In the genomic region with DNA sequence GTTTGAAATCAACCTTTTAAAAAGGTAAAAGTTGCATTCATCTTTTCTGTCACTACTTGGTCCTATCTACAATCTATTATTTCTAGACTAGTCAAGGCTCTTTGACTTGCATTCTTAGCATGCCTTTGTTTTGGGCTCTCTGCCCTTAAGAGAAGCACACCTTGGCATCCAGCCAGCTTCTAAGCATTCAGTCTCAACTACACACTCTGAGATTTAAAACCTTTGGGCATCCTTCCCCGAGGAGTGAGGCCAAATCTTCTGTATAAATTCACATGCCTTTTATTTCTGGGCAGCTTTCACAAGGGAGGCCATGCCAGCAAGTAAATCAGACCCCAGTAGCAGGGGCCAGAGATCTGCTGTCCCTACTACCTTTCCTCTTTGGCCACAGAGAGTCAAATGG, we compare ENCODE assay signal across 11 mouse cellular contexts.
DNase-seq lines count a peak whose midpoint lies in the region; ATAC-seq and TF ChIP-seq lines count a peak whose summit lies in the region.
"Had no signal": no experiment of that assay in that cellular context is flagged by ENCODE, and none has a peak within 500 bp of the region (broad histone marks: within the 10 kb centered on the region; RNA-seq: fewer than 3 reads in every experiment).

No protein-coding gene starts in this region.

- WGBS in heart, embryonic 15.5 days = 5% methylated on average over 1 of the region's 1 CpGs
- 22% methylated on average over 1 of the region's 1 CpGs for WGBS in heart, embryonic 11.5 days (ENCODE audit: insufficient replicate concordance)
- 13% methylated on average over 1 of the region's 1 CpGs for WGBS in forebrain, embryonic 16.5 days
- 23% methylated on average over 1 of the region's 1 CpGs for WGBS in limb, embryonic 14.5 days
- WGBS in stomach, embryonic 15.5 days = 24% methylated on average over 1 of the region's 1 CpGs

- peak overlapping the region; percentile 52 for H3K27ac ChIP-seq in heart, embryonic 15.5 days
- H3K27ac ChIP-seq in heart, embryonic 11.5 days (ENCODE audit: low read depth, low read length) = no peak overlapping the region
- no peak overlapping the region; the same call in 1 of the 2 replicates for H3K27ac ChIP-seq in forebrain, embryonic 16.5 days (ENCODE audit: low read length)
- H3K27ac ChIP-seq in limb, embryonic 14.5 days (replicated peaks; ENCODE audit: low read depth, low read length) = no peak overlapping the region
- no peak overlapping the region for H3K27ac ChIP-seq in stomach, embryonic 15.5 days

- no peak for ATAC-seq in heart, embryonic 15.5 days (replicated peaks; ENCODE audit: insufficient number of reproducible peaks, insufficient read depth, low FRiP score, low read depth)
- ATAC-seq in heart, embryonic 11.5 days (replicated peaks; ENCODE audit: insufficient number of reproducible peaks, low FRiP score, low TSS enrichment) = no peak
- ATAC-seq in forebrain, embryonic 16.5 days = peak; percentile 63
- peak; percentile 62; the same call in 1 of the 2 replicates for ATAC-seq in limb, embryonic 14.5 days (ENCODE audit: low FRiP score, low read depth)
- ATAC-seq in stomach, embryonic 15.5 days (ENCODE audit: insufficient read depth, low FRiP score, low read depth) = peak; percentile 43; the same call in 1 of the 2 replicates
- no peak for ATAC-seq in CD4-positive, CD25-positive, alpha-beta regulatory T cell, adult 4 months

- H3K9ac ChIP-seq in heart, embryonic 15.5 days = no peak overlapping the region
- H3K9ac ChIP-seq in heart, embryonic 11.5 days (ENCODE audit: low read depth, low read length) = no peak overlapping the region
- H3K9ac ChIP-seq in forebrain, embryonic 16.5 days (replicated peaks; ENCODE audit: low read depth, low read length) = no peak overlapping the region
- no peak overlapping the region for H3K9ac ChIP-seq in limb, embryonic 14.5 days (ENCODE audit: low read depth, low read length, severe bottlenecking)
- H3K9ac ChIP-seq in stomach, embryonic 15.5 days = no peak overlapping the region

- no peak for TF ChIP-seq POLR2A in limb, embryonic 14.5 days (IDR thresholded peaks at IDR 0.05; ENCODE audit: borderline replicate concordance, extremely low read depth, insufficient read depth, insufficient read length)

- no peak overlapping the region for H3K4me2 ChIP-seq in heart, embryonic 15.5 days
- H3K4me2 ChIP-seq in heart, embryonic 11.5 days = no peak overlapping the region
- H3K4me2 ChIP-seq in forebrain, embryonic 16.5 days (ENCODE audit: low read length) = no peak overlapping the region
- no peak overlapping the region for H3K4me2 ChIP-seq in limb, embryonic 14.5 days (replicated peaks; ENCODE audit: low read depth, low read length, severe bottlenecking)
- no peak overlapping the region for H3K4me2 ChIP-seq in stomach, embryonic 15.5 days

- H3K4me3 ChIP-seq in heart, embryonic 15.5 days = no peak overlapping the region
- H3K4me3 ChIP-seq in heart, embryonic 11.5 days (ENCODE audit: low read depth, low read length) = no peak overlapping the region
- no peak overlapping the region for H3K4me3 ChIP-seq in forebrain, embryonic 16.5 days (replicated peaks; ENCODE audit: low read length)
- H3K4me3 ChIP-seq in limb, embryonic 14.5 days (replicated peaks; ENCODE audit: low read length) = no peak overlapping the region
- no peak overlapping the region for H3K4me3 ChIP-seq in stomach, embryonic 15.5 days (replicated peaks)
- H3K4me3 ChIP-seq: erythroblast, embryonic 14.5 days; megakaryocyte, embryonic 14.5 days had no signal

- DNase-seq in right cerebral cortex, adult 18-20 months = peak; percentile 30
- no peak for DNase-seq in right cerebral cortex, postnatal 25 days
- peak; percentile 82 for DNase-seq in limb, embryonic 14.5 days (ENCODE audit: low spot score)

- no peaks in the 10 kb centered on the region for H3K27me3 ChIP-seq in heart, embryonic 15.5 days
- H3K27me3 ChIP-seq in heart, embryonic 11.5 days (ENCODE audit: control insufficient read depth, insufficient read depth, low read length) = no peaks in the 10 kb centered on the region
- no peaks in the 10 kb centered on the region for H3K27me3 ChIP-seq in forebrain, embryonic 16.5 days (replicated peaks; ENCODE audit: control insufficient read depth, insufficient read depth, low read length)
- no peaks in the 10 kb centered on the region for H3K27me3 ChIP-seq in limb, embryonic 14.5 days (ENCODE audit: control insufficient read depth, insufficient read depth, low read length)
- no peaks in the 10 kb centered on the region for H3K27me3 ChIP-seq in stomach, embryonic 15.5 days (replicated peaks)
- H3K27me3 ChIP-seq: megakaryocyte, embryonic 14.5 days had no signal

- H3K9me3 ChIP-seq in heart, embryonic 15.5 days (replicated peaks) = no peaks in the 10 kb centered on the region
- H3K9me3 ChIP-seq in heart, embryonic 11.5 days (replicated peaks; ENCODE audit: control insufficient read depth, low read length) = no peaks in the 10 kb centered on the region
- no peaks in the 10 kb centered on the region; the same call in 1 of the 2 replicates for H3K9me3 ChIP-seq in forebrain, embryonic 16.5 days (ENCODE audit: control insufficient read depth, low read length)
- no peaks in the 10 kb centered on the region for H3K9me3 ChIP-seq in limb, embryonic 14.5 days (ENCODE audit: control insufficient read depth, low read length)
- no peaks in the 10 kb centered on the region for H3K9me3 ChIP-seq in stomach, embryonic 15.5 days
- H3K9me3 ChIP-seq: megakaryocyte, embryonic 14.5 days had no signal

- no peaks in the 10 kb centered on the region for H3K36me3 ChIP-seq in heart, embryonic 15.5 days
- no peaks in the 10 kb centered on the region for H3K36me3 ChIP-seq in heart, embryonic 11.5 days (ENCODE audit: control insufficient read depth, insufficient read depth, low read length)
- no peaks in the 10 kb centered on the region for H3K36me3 ChIP-seq in forebrain, embryonic 16.5 days (ENCODE audit: control insufficient read depth, insufficient read depth)
- peaks cover 15% of the 10 kb centered on the region for H3K36me3 ChIP-seq in limb, embryonic 14.5 days (ENCODE audit: control insufficient read depth, insufficient read depth, low read length)
- no peaks in the 10 kb centered on the region for H3K36me3 ChIP-seq in stomach, embryonic 15.5 days
- H3K36me3 ChIP-seq: G1E had no signal

- H3K4me1 ChIP-seq in heart, embryonic 15.5 days (replicated peaks) = peaks cover 27% of the 10 kb centered on the region
- H3K4me1 ChIP-seq in heart, embryonic 11.5 days (ENCODE audit: control insufficient read depth, insufficient read depth, low read length) = peaks cover 9% of the 10 kb centered on the region; the same call in 1 of the 2 replicates
- peaks cover 29% of the 10 kb centered on the region for H3K4me1 ChIP-seq in forebrain, embryonic 16.5 days (replicated peaks; ENCODE audit: control insufficient read depth, insufficient read depth, low read length)
- 0 out of 2 replicates have a peak, but pooled peaks cover 4% of the 10 kb centered on the region for H3K4me1 ChIP-seq in limb, embryonic 14.5 days (ENCODE audit: control insufficient read depth, insufficient read depth, low read length)
- H3K4me1 ChIP-seq in stomach, embryonic 15.5 days = no peaks in the 10 kb centered on the region
- H3K4me1 ChIP-seq: megakaryocyte, embryonic 14.5 days had no signal

Comparison
In these comparisons a context has a peak if more than half of its experiments do, and no peak if none do; other contexts are left out.
1. ATAC-seq: peak in forebrain, embryonic 16.5 days (single experiment), limb, embryonic 14.5 days (single experiment) and stomach, embryonic 15.5 days (single experiment); none in heart, embryonic 15.5 days (single experiment), heart, embryonic 11.5 days (single experiment) and CD4-positive, CD25-positive, alpha-beta regulatory T cell, adult 4 months (single experiment).